Mouse (Mus musculus): Measurements from ENCODE around the gene Colec11. TPM values are rescaled to one million over a fixed set of nuclear protein-coding genes. Genes with fewer than 3 reads are reported as not detected.

Gene Colec11
- polyA plus RNA-seq, 1 experiment: 2.4 TPM

- TF ChIP-seq GATA1 (IDR thresholded peaks at IDR 0.05; ENCODE audit: low read length): no peak
These were observed 44.0 kb downstream of the Colec11 start for GRCm38 (mm10) chr12:28579132-28579531.

GRCm38 (mm10) chr12:28578147-28578546, 45.0 kb downstream of the Colec11 start:
- peak; percentile 86 for TF ChIP-seq GATA1 (IDR thresholded peaks at IDR 0.05; ENCODE audit: low read length)

- no peak for TF ChIP-seq GATA1 (IDR thresholded peaks at IDR 0.05; ENCODE audit: low read length)
These were observed 47.7 kb downstream of the Colec11 start for GRCm38 (mm10) chr12:28575366-28576070.

- no peak for TF ChIP-seq GATA1 (IDR thresholded peaks at IDR 0.05; ENCODE audit: low read length)
These were observed 50.9 kb downstream of the Colec11 start for GRCm38 (mm10) chr12:28572241-28572640.

GRCm38 (mm10) chr12:28552299-28552698, 70.9 kb downstream of the Colec11 start, which contains the start of gene Dcdc2c:
Gene Dcdc2c (minus strand): TSS chr12:28552399.
- TF ChIP-seq GATA1 (IDR thresholded peaks at IDR 0.05; ENCODE audit: low read length): no peak

GRCm38 (mm10) chr12:28551775-28552174, 71.4 kb downstream of the Colec11 start:
- no peak for TF ChIP-seq GATA1 (IDR thresholded peaks at IDR 0.05; ENCODE audit: low read length)

- no peak for TF ChIP-seq GATA1 (IDR thresholded peaks at IDR 0.05; ENCODE audit: low read length)
These were observed 74.3 kb downstream of the Colec11 start for GRCm38 (mm10) chr12:28548887-28549286.

Other genes starting within 250 kb of the Colec11 start
- gene Dcdc2c, start 71.0 kb downstream of the Colec11 start, polyA plus RNA-seq (2012): not detected in 2 replicates
- gene Allc, start 40.9 kb downstream of the Colec11 start, polyA plus RNA-seq (2012): 0.11 and 0.12 TPM in 2 replicates
- gene Rps7, start 12.6 kb upstream of the Colec11 start, polyA plus RNA-seq (2012): 309 and 363 TPM in 2 replicates
- 23.3 and 23.9 TPM in 2 replicates for gene Rnaseh1, start 26.2 kb upstream of the Colec11 start, polyA plus RNA-seq (2012)
- 26.4 and 36.7 TPM in 2 replicates for gene Adi1, start 51.9 kb upstream of the Colec11 start, polyA plus RNA-seq (2012)
- gene Trappc12, start 127.1 kb upstream of the Colec11 start, polyA plus RNA-seq (2012): 10.9 and 20.8 TPM in 2 replicates
- gene Eipr1, start 128.4 kb upstream of the Colec11 start, polyA plus RNA-seq (2012): 30.0 and 31.4 TPM in 2 replicates

All from G1E-ER4 (cell line).